Mouse (Mus musculus): ENCODE measurements around the gene Afap1l2.

Afap1l2 gene

GRCm38 (mm10) chr19:57007781-57008710 is at the start of gene Afap1l2:
Gene Afap1l2, minus strand, starts transcription at chr19:57008228.
- peak; percentile 89 to 91 for DNase-seq

- no peak for DNase-seq
These were observed 49.5 kb upstream of the Afap1l2 start for GRCm38 (mm10) chr19:57057568-57057967.

- DNase-seq, result peak; percentile 46 to 68
These were observed 47.4 kb upstream of the Afap1l2 start for GRCm38 (mm10) chr19:57055215-57056120.

GRCm38 (mm10) chr19:57052959-57053358 is 44.9 kb upstream of the Afap1l2 start:
- DNase-seq, result no peak

GRCm38 (mm10) chr19:57052016-57052415 is 44.0 kb upstream of the Afap1l2 start:
- no peak for DNase-seq

GRCm38 (mm10) chr19:57049592-57050090 is 41.6 kb upstream of the Afap1l2 start:
- no peak for DNase-seq

GRCm38 (mm10) chr19:57047671-57048320 is 39.8 kb upstream of the Afap1l2 start:
- DNase-seq, result no peak

- peak in 1 of 2 experiments; percentile 66 for DNase-seq
These were observed 31.2 kb upstream of the Afap1l2 start for GRCm38 (mm10) chr19:57039258-57039657.

- DNase-seq, result no peak
These were observed 28.8 kb upstream of the Afap1l2 start for GRCm38 (mm10) chr19:57036860-57037259.

GRCm38 (mm10) chr19:57031582-57031981 is 23.6 kb upstream of the Afap1l2 start:
- DNase-seq, result peak; percentile 67 to 82

- DNase-seq, result no peak
These were observed 21.4 kb upstream of the Afap1l2 start for GRCm38 (mm10) chr19:57029461-57029860.

- DNase-seq, result no peak
These were observed 20.5 kb upstream of the Afap1l2 start for GRCm38 (mm10) chr19:57028327-57029179.

GRCm38 (mm10) chr19:57026501-57026900 is 18.5 kb upstream of the Afap1l2 start:
- no peak for DNase-seq

GRCm38 (mm10) chr19:57017785-57018179 is 9.8 kb upstream of the Afap1l2 start:
- DNase-seq, result no peak

- no peak for DNase-seq
These were observed 9.2 kb upstream of the Afap1l2 start for GRCm38 (mm10) chr19:57016995-57017784.

- no peak for DNase-seq
These were observed 6.8 kb upstream of the Afap1l2 start for GRCm38 (mm10) chr19:57014808-57015207.

GRCm38 (mm10) chr19:57013271-57013677 is 5.2 kb upstream of the Afap1l2 start:
- no peak for DNase-seq

- no peak for DNase-seq
These were observed 4.0 kb upstream of the Afap1l2 start for GRCm38 (mm10) chr19:57012068-57012467.

- DNase-seq, result no peak
These were observed 2.0 kb upstream of the Afap1l2 start for GRCm38 (mm10) chr19:57010064-57010463.

- no peak for DNase-seq
These were observed 1.6 kb upstream of the Afap1l2 start for GRCm38 (mm10) chr19:57009653-57010052.

- DNase-seq, result peak; percentile 93
These were observed 737 bp downstream of the Afap1l2 start for GRCm38 (mm10) chr19:57007291-57007690.
